Mouse (Mus musculus) cortical plate, adult 2 months (tissue): ENCODE measurements at regions not wholly inside any gene's neighbourhood (a gene's known extent, or its start where the extent isn't known, plus 50 kb on each side); places are given as distances from the start of the nearest gene placed in this dataset.

Experiments
- CTCF ChIP-seq: fragments of 200-500 bp; IDR thresholded peaks from 2 replicates; pipeline ENCODE4 v1.5.1; 2011; ENCODE audit warnings: mild to moderate bottlenecking, control low read depth, low read length; ENCODE audit not compliant: insufficient read depth; ENCODE audit errors: extremely low read depth
- POLR2A ChIP-seq: fragments of 200-500 bp; IDR thresholded peaks from 2 replicates; pipeline ENCODE4 v1.6.1; 2011; ENCODE audit warnings: mild to moderate bottlenecking, low read length, control low read depth; ENCODE audit not compliant: insufficient read depth; ENCODE audit errors: extremely low read depth

GRCm38 (mm10) chrX:57923836-57924235 lies 98.7 kb upstream of the Zic3 start:
- TF ChIP-seq POLR2A, result no peak
- peak; percentile 44; the same call in 1 of the 2 replicates for TF ChIP-seq CTCF
